Mouse (Mus musculus) embryonic stem cell, embryonic (primary cell): ENCODE results near the gene Gpr39.

ENCODE experiments used
- CTCF ChIA-PET, 4 experiments: fragments of 300-600 bp in 2 of 4; fragments of 350-600 bp in 2 of 4; sonication (Branson Sonifier 250); formaldehyde crosslinking; loops; one replicate each; lab custom pipeline; 2022; ENCODE audit warnings: inconsistent platforms in 2 of 4; lab: Charles Lee
- POLR2A ChIA-PET, 4 experiments: fragments of 300-600 bp in 2 of 4; fragments of 350-600 bp in 2 of 4; sonication (Branson Sonifier 250); formaldehyde crosslinking; loops; one replicate each; lab custom pipeline; 2022; ENCODE audit warnings: antibody characterized with exemption in 4 of 4, inconsistent platforms in 1 of 4; lab: Charles Lee

Gpr39 gene

DNA sequence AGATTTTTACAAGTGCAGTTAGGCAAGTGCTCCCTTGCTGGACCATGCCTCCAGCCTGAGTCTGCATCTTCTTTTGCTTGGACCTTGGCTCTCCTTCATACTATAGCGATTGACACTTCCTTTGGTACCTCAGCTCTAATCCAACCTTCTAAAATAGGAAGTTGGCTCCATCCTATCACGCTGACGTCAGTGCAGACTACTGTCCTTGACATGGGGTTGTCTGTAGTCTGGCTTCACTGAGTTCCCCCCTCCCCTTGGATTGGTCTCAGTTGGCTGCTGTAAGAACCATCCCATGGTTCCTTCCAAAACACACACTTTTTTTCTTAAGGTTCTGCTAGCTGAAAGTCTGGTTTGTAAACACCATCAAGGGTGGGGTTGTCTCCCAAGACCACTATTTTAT lies 7.6 kb downstream of the Gpr39 start:
- ChIA-PET CTCF (no interaction called here), POLR2A (no interaction called here)

DNA sequence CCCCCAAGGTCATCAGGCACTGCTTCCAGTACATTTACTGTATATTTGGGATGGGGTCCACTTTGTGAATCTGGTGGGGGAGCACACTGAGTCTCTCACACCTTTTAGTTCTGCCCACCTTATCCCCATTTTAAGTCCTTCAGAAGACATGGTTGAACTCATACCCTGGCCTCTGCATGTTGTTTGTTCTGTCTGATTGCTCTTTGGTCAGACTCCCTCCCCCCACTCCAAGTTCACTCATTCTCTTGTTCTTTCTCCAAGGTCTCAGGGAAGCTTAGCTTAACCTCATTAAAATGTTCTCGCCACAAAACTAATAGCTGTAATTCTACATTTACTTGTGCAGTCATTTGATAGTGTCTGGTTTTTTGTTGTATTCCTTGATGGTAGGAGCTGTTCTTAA lies 8.5 kb downstream of the Gpr39 start:
- ChIA-PET POLR2A (interaction anchor here in 1 of 4 experiments (0.6 kb wide), 1 partner anchor 400 kb away, joined by 3 read pairs; no protein-coding TSS in a partner anchor), CTCF (no interaction called here)

DNA sequence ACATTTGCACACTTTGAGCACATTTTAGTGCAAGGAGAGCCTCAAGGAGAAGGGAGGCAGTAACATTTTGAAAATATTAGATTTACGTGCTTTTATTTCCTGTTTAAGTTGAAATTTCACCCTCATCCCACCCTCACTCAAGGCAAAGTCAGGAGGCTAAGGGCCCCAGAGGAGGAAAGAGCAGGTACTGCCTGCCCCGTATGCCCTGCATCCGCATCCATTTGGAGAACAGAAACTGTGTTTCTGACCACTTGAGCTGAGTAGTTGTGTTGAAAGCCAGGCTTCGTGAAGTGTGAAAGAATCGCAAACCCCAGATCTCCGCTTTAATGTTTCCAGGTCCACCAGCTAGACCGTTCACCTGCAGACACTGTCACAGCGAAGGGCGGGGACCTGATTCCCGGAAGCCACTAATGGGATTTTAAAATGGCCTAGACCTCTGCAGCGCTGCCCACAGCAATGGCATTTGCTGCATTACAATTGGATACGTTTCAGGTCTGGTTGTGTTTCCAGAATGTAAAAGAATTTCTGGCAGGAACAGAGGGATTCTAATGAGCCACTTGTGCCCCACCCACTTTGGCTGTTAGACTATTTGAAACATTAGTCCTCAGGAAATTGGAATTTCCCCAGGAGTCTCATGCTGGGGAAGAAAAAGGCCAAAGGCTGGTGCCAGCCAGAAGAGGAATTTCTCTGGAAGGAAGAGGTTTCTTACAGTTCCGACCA lies 11.1 kb downstream of the Gpr39 start:
- ChIA-PET CTCF (interaction anchor here in 2 of 4 experiments (0.6 kb wide), 2 partner anchors 81 kb away, joined by 6 to 7 read pairs; no protein-coding TSS in a partner anchor), POLR2A (interaction anchor here in 1 of 4 experiments (1.3 kb wide), 1 partner anchor 22 kb away, joined by 3 read pairs; no protein-coding TSS in a partner anchor)

DNA sequence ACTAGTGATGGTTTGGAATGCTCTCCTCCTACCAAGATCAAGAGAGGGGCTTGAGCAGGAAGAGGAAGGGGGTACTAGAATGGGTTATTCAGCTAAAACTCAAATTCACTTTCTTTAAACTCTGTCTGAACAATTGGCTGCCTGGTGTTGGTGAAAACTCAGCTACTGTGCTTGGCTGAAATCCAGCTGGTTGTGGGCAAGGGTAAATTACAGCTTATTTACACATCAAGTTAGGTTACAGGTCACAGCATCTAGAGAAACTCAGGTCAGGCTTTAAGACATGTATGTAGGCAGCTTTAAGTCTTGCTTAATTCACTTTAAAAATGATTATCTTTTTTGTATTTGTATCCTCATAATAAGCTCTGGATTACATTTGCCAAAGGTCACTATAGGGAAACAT lies 16.7 kb downstream of the Gpr39 start:
- ChIA-PET POLR2A (interaction anchor here in 1 of 4 experiments (1.3 kb wide), 1 partner anchor 8 kb away, joined by 4 read pairs; no protein-coding TSS in a partner anchor), CTCF (no interaction called here)

DNA sequence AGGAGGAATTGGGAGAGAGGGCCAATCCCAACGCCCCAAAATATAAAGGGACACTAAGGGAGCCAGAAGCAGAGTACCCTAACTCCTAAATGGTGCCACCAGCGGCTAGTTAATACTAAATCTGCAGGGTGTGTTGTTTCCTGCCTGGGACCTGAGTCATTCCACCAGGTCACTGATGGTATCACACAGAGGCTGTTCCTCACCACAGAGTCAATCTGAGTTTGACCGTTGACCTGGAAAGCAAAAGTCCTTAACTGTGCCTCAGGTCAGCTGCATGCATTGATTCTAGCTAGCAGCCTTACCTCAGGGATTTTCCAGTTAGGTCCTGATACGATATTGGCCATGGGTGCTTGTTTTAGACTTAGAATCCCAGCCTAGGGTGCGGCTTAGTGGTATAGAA lies 17.5 kb downstream of the Gpr39 start:
- ChIA-PET POLR2A (no interaction called here), CTCF (interaction anchor here in 2 of 4 experiments (0.6 kb wide), 2 partner anchors 42 to 61 kb away, joined by 3 to 4 read pairs; no protein-coding TSS in a partner anchor)

DNA sequence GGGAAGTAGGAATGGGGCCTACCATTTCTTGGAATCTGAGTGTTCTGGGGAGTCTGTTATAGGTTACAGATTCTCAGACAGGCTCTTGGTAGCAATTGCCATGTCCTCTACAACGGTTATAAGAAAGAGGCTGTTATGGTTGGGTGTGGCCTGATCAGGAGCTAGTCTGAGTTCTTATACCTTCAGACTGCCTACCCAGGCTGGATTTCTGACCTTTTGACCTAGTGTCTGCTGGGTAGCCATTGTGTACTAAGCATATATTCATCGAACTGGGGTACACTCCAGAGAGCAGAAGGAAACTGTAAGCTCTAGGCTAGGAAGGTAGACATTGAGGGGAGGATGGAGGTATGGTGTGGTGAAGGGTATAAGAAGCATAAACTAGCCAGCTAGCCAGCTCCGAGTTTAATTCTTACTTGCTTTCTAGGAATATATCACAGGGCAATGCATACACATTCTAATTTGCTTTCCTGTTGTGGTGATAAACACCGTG lies 24.4 kb downstream of the Gpr39 start:
- CTCF ChIA-PET = interaction anchor here in 1 of 4 experiments (0.6 kb wide), 1 partner anchor 1200 kb away, joined by 3 read pairs; no protein-coding TSS in a partner anchor
- POLR2A ChIA-PET = interaction anchor here in 1 of 4 experiments (0.7 to 1.4 kb wide), 3 partner anchors 8 to 541 kb away, joined by 4 read pairs; no protein-coding TSS in a partner anchor

DNA sequence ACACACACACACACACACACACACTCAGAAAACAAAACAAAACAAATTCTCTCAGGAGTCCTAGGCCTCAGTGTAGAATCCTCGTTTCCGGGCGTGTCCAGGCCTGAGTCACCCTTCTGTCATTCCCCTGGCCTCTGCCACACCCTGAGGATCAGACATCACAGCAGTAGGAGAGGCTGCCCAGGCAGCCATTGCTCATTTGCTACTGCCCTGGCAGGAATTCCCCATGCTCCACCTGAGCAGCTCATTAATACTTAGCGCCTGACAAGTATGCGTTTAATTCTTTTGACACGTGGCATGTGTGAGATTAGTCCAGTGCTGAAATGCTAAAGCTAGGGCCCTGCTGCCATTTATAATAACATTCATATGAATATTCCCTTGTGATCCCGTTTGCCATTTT lies 25.0 kb downstream of the Gpr39 start:
- ChIA-PET POLR2A (interaction anchor here in 2 of 4 experiments (0.7 to 1.4 kb wide), 4 partner anchors 8 to 540 kb away, joined by 3 to 4 read pairs (median 4); no protein-coding TSS in a partner anchor), CTCF (no interaction called here)

DNA sequence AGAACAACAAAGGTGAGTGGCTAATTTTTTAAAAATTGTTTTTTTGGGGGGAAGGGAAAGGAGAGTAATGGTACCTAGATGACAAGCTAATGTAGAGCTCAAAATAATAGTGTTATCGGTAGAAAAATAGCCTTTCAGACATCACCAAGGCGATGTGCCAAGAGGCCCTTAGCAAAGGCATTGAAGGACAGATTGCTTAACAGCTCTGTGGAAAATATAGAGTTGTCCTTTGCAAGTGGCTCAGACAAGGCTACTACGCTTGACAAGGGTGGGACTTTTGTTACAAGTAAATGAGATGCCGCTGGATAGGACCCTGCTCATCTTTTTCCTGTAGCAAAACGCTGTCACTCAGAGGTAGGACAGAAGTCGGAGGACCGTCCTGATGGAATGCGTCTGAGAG lies 25.5 kb downstream of the Gpr39 start:
- POLR2A ChIA-PET = interaction anchor here in 2 of 4 experiments (0.7 to 1.4 kb wide), 3 partner anchors 8 to 28 kb away, joined by 3 to 4 read pairs (median 4); no protein-coding TSS in a partner anchor

DNA sequence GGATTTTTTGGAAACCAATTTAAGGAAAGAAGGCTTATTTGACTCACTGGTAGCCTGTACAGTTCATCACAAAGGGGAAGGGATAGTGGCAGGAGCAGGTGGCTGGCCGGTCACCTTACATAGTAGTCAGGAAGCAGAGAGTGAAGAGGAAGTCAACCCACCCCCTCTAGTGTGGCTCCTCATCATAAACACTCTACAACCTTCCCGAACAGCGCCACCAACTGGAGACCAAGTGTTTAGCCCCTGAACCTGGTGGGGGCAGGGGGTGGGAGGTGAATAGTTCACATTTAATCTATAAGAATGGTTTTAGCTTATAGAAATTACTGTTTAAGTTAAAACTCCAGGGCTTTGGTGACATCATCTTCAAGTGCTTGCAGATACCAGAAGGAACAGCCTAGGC lies 28.6 kb downstream of the Gpr39 start:
- CTCF ChIA-PET = interaction anchor here in 1 of 4 experiments (1.0 kb wide), 1 partner anchor 9 kb away, joined by 3 read pairs; no protein-coding TSS in a partner anchor
- POLR2A ChIA-PET = no interaction called here

More for the DNA sequence above, 25.5 kb downstream of the Gpr39 start:
- CTCF ChIA-PET = no interaction called here

DNA sequence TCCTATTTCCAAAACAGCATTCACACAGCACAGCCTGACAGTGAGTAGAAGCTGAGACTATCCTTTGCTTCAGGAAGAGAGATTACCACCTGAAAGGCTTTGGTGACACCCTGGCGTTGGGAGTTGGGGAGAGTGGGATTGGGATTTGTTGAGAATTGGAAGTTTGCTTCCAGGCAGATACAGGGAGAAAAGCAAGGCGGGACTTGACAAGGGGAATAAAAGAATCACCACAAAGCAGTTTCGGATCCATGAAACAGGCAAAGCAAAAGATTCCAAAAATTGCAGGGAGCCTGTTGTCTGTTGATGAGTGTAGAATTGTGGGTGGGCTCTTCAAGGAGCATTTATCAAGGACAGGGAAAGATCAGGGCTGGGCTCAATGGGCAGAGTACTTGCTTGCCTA lies 38.5 kb downstream of the Gpr39 start:
- CTCF ChIA-PET = no interaction called here
- POLR2A ChIA-PET = no interaction called here

DNA sequence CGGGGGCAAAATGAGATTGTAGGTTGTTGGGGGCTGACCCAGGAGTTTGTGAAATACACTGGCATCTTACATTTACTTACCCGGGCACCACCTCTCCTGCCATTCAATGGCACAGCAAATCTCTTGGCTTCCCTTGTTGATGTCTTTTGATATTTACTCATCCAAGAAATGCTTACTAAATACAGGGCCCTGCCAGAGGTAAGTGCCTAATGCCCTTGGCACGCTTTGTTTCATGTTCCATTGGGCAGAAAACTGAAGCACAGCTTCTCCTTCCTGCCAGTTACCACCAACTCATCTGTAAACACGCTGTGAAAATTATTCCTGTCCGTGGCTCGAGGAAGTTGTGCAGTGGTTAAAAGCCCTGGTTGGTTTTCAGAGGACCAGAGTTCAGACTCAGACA lies 39.4 kb downstream of the Gpr39 start:
- POLR2A ChIA-PET = no interaction called here

DNA sequence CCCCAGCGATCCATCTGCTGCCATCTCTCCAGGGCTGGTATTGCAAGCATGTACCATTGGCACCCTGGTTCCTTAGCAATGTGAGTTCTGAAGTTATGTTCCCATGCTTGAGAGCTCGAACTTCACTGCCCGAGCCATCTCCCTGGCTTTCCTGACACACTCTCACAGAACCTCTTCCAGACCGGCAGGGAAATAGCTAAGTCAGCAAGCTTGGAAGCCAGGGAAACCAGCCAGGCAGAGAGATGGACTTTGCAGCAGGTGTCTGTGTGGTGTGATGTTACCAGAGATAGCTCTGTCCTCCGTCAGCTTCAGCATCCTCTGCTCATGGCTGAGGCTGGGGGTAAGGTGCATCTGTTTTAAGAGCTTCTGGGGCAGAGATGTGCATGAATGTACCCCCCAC lies 41.1 kb downstream of the Gpr39 start:
- CTCF ChIA-PET = interaction anchor here in 2 of 4 experiments (0.6 to 1.1 kb wide), 4 partner anchors 8 to 75 kb away, joined by 3 to 6 read pairs (median 3); no protein-coding TSS in a partner anchor
- POLR2A ChIA-PET = no interaction called here

More for the DNA sequence above, 39.4 kb downstream of the Gpr39 start:
- CTCF ChIA-PET = interaction anchor here in 2 of 4 experiments (0.6 to 1.0 kb wide), 3 partner anchors 13 to 538 kb away, joined by 3 to 4 read pairs (median 3); no protein-coding TSS in a partner anchor

DNA sequence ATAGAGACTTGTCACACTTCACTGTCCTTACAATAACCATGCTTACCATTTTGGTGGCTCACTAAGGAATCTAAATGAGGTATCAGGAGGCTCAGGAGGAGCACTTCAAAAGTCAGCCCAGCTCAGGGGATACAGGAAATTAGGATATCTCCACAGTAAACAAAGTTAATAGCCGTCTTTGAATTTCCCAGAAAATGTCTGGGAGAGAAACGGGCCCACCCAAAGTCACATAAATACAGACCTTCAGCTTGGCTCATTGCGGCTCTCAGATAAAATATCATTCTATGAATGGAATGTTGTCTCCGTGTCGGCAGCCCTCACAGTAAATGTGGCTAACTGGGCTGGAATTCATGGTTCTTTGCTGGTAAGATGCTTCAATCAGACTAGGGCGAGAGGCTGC lies 42.3 kb downstream of the Gpr39 start:
- POLR2A ChIA-PET = interaction anchor here in 1 of 4 experiments (1.6 kb wide), 1 partner anchor 10 kb away, joined by 4 read pairs; no protein-coding TSS in a partner anchor
- CTCF ChIA-PET = interaction anchor here in 3 of 4 experiments (1.6 to 2.5 kb wide), 3 partner anchors 10 to 11 kb away, joined by 6 to 9 read pairs (median 7); no protein-coding TSS in a partner anchor

DNA sequence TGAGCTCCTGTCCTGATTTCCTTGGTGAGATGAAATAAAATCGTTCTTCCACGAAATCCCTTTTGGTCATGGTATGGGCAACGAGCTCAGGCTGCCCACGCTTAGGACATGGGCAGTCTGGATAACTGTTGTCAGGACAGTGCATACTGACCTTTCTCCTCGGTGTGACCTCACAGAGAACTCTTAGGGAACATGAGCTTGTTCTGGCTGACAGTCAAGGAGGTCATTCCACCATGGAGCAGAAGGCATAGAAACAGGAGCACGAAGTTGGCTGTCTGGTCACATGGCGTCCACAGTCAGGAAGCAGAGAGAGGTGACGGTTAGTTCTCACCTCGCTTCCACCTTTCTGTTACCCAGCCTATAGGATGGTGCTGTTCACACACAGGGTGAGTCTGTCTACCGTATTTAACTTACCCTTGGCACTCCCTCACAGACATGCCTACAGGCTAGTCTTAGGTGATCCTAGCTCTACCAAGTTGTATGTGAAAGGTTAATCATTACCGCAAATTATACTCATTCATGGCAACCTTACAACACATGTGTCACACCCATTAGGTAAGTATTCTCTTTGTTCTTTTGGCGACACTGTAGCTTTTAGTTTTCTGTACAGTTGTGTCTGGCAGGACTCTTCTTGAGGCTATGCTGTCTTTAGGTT lies 44.4 kb downstream of the Gpr39 start:
- CTCF ChIA-PET = interaction anchor here in 3 of 4 experiments (0.8 to 2.5 kb wide), 3 partner anchors 8 to 39 kb away, joined by 3 to 9 read pairs (median 3); no protein-coding TSS in a partner anchor

DNA sequence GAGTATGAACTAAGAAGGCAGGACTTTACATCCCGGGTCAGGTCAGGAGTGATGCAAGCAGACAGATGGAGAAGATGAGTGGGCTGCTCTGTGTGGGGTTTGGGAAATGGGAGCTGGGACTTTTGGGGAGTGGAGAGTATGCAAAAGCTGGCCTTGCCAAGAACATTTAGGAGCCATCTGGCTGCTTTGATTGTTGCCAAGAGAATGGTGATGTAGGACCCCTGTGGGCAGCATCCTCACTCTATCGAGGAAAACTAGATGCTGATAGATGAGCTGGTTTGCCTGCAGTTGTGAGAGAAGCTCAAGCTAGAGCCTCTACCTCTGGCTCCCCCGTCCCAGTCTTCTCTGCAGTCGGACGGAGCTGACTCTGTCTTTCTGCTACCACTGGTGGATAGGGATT lies 47.5 kb downstream of the Gpr39 start:
- CTCF ChIA-PET = no interaction called here
- POLR2A ChIA-PET = interaction anchor here in 1 of 4 experiments (1.2 kb wide), 1 partner anchor 9 kb away, joined by 3 read pairs; no protein-coding TSS in a partner anchor

More for the DNA sequence above, 44.4 kb downstream of the Gpr39 start:
- POLR2A ChIA-PET = no interaction called here

DNA sequence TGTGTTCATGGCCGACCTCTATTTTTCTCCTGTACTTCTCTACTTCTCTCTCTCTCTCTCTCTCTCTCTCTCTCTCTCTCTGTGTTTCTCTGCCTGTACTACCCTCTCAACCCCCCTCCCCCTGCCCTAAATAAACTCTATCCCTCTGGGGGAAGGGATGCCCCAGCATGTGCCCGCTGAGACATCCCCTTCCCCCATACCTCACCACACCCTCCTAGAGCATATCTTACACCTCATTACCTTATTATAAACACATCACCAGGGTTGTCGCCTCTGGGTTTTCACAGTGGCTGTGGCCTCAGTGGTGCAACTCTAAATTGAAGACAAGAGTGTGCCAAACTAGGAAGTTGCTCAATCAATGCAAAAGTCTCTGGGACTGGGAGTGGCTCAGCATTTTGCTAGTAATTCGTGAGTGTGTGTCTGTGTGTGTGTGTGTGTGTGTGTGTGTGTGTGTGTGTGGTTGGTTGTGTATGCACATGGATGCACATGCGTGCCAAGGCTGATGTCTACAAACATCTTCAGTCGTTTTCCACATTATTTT lies 52.3 kb downstream of the Gpr39 start:
- CTCF ChIA-PET = interaction anchor here (0.5 to 1.6 kb wide), 22 partner anchors 9 to 1072 kb away, joined by 3 to 17 read pairs (median 3); no protein-coding TSS in a partner anchor
- POLR2A ChIA-PET = interaction anchor here in 2 of 4 experiments (0.7 to 1.2 kb wide), 3 partner anchors 9 to 291 kb away, joined by 3 to 4 read pairs (median 4); partner anchors contain the start of gene Slc35f5 (in 1 of the 2)

DNA sequence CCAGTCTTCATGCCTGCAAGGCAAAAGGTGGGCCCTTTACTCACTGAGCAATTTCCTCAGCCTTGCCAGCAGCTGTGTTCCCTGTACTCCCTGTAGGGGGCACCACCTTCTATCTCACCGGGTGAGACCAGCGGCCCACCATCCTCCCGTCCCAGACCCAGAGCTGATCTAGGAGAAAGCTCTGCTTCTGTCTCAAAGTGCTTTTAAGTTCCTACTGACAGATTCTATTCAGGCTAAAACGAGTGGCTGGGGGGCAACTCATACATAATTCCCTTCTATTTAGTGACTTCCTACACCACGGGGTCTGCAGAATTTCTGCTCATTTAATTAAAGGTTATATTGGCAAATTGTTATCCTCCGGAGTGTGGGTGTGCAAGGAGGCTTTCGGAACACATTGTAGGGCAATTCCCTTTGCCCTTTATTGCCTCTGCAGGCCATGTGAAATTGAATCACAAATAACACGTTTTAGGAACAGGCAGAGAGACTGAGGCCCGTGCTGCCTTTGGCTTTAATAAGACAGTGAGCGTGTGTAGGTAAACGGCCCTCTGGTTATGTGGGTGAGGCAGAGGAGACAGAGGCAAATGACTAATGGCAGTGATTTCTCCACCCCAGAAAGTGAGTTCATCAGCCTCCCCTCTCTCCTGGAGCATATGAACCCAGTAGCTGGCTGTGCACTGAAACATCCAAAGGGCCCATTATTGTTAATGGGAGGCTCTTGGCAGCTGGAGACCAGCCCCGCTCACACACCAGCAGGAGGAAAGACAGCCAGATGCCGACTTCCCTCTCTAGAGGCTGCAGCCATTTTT lies 53.1 kb downstream of the Gpr39 start:
- CTCF ChIA-PET = interaction anchor here (0.5 to 1.6 kb wide), 32 partner anchors 9 to 1193 kb away, joined by 3 to 17 read pairs (median 3); no protein-coding TSS in a partner anchor
- POLR2A ChIA-PET = interaction anchor here in 3 of 4 experiments (0.6 to 1.6 kb wide), 5 partner anchors 10 to 291 kb away, joined by 3 to 4 read pairs (median 4); partner anchors contain the start of gene Slc35f5 (in 1 of the 3)
